Mouse (Mus musculus): Measurements from ENCODE around the gene Steap1.

The Steap1 gene

GRCm38 (mm10) chr5:5748866-5749682 is at the start of gene Steap1:
Steap1 (minus strand) TSS chr5:5749326.
- peak; percentile 49 to 52 for DNase-seq

- no peak for DNase-seq
Observed at GRCm38 (mm10) chr5:5787106-5787505, 38.0 kb upstream of the Steap1 start.

- no peak for DNase-seq
Observed at GRCm38 (mm10) chr5:5756392-5757019, 7.4 kb upstream of the Steap1 start.

GRCm38 (mm10) chr5:5755039-5755438 is 5.9 kb upstream of the Steap1 start:
- peak; percentile 6 to 20 for DNase-seq

GRCm38 (mm10) chr5:5749772-5750222 is 671 bp upstream of the Steap1 start:
- DNase-seq, result no peak

GRCm38 (mm10) chr5:5734445-5734844 is 14.7 kb downstream of the Steap1 start:
- DNase-seq, result no peak

GRCm38 (mm10) chr5:5732858-5733257 is 16.3 kb downstream of the Steap1 start:
- DNase-seq, result no peak

GRCm38 (mm10) chr5:5732208-5732607 is 16.9 kb downstream of the Steap1 start:
- no peak for DNase-seq

- DNase-seq, result no peak
Observed at GRCm38 (mm10) chr5:5729904-5730303, 19.2 kb downstream of the Steap1 start.

GRCm38 (mm10) chr5:5722217-5722616 is 26.9 kb downstream of the Steap1 start:
- DNase-seq, result no peak

GRCm38 (mm10) chr5:5711032-5711431 is 38.1 kb downstream of the Steap1 start:
- DNase-seq, result no peak

GRCm38 (mm10) chr5:5707341-5708278 is 41.5 kb downstream of the Steap1 start:
- DNase-seq, result no peak

GRCm38 (mm10) chr5:5705019-5705418 is 44.1 kb downstream of the Steap1 start:
- no peak for DNase-seq

- DNase-seq, result no peak
Observed at GRCm38 (mm10) chr5:5700386-5700785, 48.7 kb downstream of the Steap1 start.

GRCm38 (mm10) chr5:5698830-5699229 is 50.3 kb downstream of the Steap1 start:
- DNase-seq, result no peak

- no peak for DNase-seq
Observed at GRCm38 (mm10) chr5:5695401-5695942, 53.7 kb downstream of the Steap1 start.

GRCm38 (mm10) chr5:5693956-5694653 is 55.0 kb downstream of the Steap1 start, which contains the start of gene Steap2:
Steap2 (minus strand) TSS chr5:5694578.
- DNase-seq, result no peak

- DNase-seq, result no peak
Observed at GRCm38 (mm10) chr5:5693541-5693955, 55.6 kb downstream of the Steap1 start.

GRCm38 (mm10) chr5:5692167-5692738 is 56.9 kb downstream of the Steap1 start:
- no peak for DNase-seq

GRCm38 (mm10) chr5:5688945-5689540 is 60.1 kb downstream of the Steap1 start:
- no peak for DNase-seq

GRCm38 (mm10) chr5:5688228-5688627 is 60.9 kb downstream of the Steap1 start:
- DNase-seq, result no peak

All from thymus, postnatal 36 days (tissue).